Mouse (Mus musculus) retina, postnatal 7 days (tissue): ENCODE data around the gene Dut.
A peak's percentile ranks its signal among the peaks of the same experiment; 100 is the strongest.
"Not testable (repeated sequence)": the region's sequence is repeated elsewhere in the genome, so short reads cannot be mapped to it uniquely, and the experiment has no call there.

Experiments used
- DNase-seq: peaks from one replicate; pipeline ENCODE4 v3.0.0-alpha.2; 2012; ENCODE audit warnings: low read depth, low spot score

Dut gene

GRCm38 (mm10) chr2:125254630-125255029 lies 7.6 kb downstream of the Dut start:
- DNase-seq, result no peak

- no peak for DNase-seq
Observed at GRCm38 (mm10) chr2:125255886-125256285, 8.9 kb downstream of the Dut start.

DNA sequence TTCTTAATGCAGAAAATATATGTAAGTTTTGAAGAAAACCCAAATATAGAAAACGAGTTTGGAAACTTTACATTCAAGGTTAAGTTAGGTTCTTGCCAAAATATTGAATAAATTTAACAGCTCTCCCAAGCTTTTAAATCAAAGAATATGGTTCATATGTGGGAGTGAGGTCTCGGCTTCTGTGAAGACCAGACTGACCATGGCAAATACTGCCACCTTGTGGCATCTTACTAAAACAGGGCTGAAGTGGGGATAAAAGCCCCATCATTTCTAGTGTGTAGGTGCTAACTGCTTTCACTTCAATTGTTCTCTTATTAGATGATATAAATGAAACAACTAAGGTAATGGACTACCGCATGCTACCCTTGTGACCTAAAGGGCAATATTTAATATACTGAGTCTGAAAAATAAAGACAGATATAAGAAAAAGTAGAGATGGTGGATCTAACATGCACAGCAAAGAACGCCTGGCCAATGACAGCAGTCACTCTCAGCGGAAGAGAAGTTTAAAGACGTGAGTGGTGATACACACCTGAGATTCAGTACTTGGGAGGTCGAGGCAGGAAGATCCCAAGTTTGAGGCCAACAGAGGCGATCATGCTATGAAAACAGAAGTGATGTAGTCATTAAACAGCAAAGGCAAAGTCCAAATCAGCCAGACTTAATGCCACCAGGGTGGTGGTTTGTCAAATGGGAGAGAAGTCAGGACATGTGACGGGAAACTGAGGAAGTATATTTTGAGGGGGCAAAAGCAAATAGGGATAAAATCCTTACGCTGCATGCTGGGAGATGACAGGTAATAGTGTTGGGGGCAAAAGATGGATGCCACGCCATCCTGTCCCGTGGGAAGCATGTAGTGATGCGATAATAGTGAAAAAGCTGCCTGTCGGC lies 12.5 kb downstream of the Dut start:
- peak; percentile 34 for DNase-seq

DNA sequence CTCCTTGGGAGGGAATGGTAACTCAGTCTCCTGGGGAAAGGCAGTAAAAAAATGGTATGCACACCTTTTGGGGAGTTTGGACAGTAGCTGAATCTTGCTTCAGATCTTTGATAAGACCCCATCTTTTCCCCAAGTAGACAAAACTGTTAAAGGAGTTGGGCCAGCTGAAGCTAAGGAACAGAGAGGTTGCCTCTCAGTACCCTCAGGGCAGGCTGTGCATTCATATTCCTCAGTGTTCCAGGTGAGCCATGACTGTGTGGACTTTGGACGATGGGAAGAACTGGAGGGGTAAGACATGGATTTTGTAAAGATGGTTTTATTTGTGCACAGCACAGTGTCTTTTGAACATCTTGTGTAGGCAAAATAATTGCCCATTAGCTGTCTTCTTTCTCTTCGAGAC lies 13.3 kb downstream of the Dut start:
- no peak for DNase-seq

- DNase-seq, result no peak
Observed at GRCm38 (mm10) chr2:125263056-125263455, 16.1 kb downstream of the Dut start.

- no peak for DNase-seq
Observed at GRCm38 (mm10) chr2:125263753-125264152, 16.8 kb downstream of the Dut start.

GRCm38 (mm10) chr2:125268876-125269275 lies 21.9 kb downstream of the Dut start:
- no peak for DNase-seq

GRCm38 (mm10) chr2:125275617-125276016 lies 28.6 kb downstream of the Dut start:
- no peak for DNase-seq

DNA sequence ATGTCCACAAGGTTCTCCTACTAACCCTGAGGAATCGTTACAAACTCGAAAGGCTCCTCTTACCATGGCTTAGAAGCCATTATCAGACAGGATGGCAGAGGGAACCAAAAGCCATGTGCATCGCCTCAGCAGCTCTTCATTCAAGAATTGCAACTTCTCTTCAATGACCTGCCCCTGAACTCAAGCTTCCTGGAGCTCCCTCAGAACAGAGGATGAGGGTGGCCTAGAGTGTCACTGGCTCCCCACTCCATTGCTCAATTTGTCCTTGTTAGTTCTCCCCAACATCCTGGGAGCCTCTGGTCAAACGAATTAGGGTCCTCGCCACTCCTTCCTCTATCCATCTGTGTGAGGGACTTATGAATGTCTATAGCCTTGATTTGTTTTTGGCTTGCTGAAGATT lies 29.7 kb downstream of the Dut start:
- DNase-seq, result no peak

- no peak for DNase-seq
Observed at GRCm38 (mm10) chr2:125278474-125278873, 31.5 kb downstream of the Dut start.

DNA sequence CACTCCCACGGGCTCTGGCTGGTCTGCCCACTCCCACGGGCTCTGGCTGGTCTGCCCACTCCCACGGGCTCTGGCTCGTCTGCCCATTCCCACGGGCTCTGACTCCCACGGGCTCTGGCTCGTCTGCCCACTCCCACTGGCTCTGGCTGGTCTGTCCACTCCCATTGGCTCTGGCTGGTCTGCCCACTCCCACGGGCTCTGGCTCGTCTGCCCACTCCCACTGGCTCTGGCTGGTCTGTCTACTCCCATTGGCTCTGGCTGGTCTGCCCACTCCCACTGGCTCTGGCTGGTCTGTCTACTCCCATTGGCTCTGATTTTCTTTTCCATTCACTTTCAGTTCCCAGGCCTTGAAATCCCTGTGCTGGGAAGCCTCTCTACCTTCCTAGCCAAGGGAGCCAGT lies 33.0 kb downstream of the Dut start:
- not testable (repeated sequence) for DNase-seq

- no peak for DNase-seq
Observed at GRCm38 (mm10) chr2:125282334-125283206, 35.6 kb downstream of the Dut start.

DNA sequence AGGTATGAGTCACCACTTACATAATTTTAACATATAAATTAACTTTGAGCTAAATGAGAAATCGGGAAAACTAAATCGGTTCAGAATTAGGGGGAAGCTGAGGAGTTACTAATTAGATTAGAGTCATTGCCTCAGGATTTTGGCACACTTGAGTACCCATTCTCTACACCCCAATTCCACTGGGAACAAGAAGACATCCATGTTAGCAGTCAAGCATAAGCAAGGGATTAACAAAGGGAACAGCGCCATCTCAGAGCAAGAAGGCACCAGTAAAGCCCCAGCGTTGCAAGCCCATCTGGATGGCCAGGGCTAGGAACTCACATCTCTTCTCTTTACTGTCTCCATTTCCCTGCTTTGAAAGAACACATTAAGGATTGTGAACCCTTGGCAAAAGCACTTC lies 38.8 kb downstream of the Dut start:
- DNase-seq, result no peak

DNA sequence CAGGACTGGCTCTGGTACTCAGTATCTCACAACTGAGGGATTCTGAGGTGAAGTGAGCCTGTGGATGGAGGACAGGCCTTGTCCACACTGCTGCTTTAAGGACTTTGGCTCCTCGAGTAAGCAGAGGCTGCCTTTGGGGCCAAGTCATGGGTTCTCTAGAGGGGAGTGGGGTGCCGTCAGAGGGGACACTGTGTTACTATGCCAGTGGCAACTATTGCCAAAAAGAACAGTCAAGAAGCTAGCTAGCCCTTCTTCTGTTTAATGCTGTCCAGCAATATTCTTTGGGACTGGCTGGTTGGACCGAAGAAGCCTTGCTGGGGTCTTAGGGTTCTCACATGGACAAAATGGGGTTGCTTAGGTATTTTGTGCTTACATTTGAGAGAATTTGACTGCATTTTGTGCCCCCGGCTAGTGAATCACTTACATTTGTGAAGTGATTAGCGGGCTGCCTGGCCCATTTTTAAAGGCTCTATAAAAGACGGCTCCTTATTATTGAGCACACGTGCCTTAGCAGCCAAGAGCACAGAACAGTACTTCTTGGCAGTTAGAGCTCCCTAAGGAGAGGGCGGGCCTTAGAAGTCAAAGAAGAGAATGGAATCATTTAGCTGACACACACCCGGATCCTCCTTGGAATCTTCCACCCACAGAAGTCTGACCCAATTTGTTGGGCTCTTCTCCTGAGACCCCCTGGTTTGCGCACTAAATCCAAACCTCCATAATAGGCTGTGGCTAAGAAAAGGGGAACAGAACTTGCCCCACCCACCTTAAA lies 43.4 kb downstream of the Dut start:
- DNase-seq, result no peak

GRCm38 (mm10) chr2:125291101-125291500 lies 44.1 kb downstream of the Dut start:
- DNase-seq, result no peak

GRCm38 (mm10) chr2:125292616-125293015 lies 45.6 kb downstream of the Dut start:
- DNase-seq, result no peak

DNA sequence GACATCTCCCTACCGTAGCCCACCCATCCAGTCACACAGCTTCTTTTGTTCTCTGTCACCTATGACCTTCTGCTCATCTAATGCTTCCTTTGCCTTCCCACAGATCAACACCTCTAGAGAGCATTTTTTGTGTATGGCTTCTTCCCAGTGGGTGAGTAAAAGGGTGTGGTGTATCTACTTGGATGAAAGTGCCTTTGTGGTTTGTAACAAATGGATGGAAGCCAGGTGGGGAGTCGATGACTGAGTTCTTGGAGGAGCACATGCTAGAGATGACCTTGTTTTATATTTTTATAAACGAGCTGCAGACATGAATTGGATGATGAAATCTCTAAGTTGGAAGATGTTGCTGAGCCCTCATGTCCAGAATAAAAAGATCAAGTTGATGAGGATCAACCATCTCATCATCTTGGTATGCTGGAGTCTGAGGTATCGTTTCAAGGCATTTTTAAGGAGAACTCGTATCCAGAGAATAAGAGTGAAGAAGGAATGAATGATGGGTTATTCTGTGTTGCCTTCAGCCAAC lies 47.0 kb downstream of the Dut start:
- DNase-seq, result no peak

GRCm38 (mm10) chr2:125295526-125295925 lies 48.5 kb downstream of the Dut start:
- no peak for DNase-seq

GRCm38 (mm10) chr2:125298841-125299240 lies 51.9 kb downstream of the Dut start:
- DNase-seq, result no peak

DNA sequence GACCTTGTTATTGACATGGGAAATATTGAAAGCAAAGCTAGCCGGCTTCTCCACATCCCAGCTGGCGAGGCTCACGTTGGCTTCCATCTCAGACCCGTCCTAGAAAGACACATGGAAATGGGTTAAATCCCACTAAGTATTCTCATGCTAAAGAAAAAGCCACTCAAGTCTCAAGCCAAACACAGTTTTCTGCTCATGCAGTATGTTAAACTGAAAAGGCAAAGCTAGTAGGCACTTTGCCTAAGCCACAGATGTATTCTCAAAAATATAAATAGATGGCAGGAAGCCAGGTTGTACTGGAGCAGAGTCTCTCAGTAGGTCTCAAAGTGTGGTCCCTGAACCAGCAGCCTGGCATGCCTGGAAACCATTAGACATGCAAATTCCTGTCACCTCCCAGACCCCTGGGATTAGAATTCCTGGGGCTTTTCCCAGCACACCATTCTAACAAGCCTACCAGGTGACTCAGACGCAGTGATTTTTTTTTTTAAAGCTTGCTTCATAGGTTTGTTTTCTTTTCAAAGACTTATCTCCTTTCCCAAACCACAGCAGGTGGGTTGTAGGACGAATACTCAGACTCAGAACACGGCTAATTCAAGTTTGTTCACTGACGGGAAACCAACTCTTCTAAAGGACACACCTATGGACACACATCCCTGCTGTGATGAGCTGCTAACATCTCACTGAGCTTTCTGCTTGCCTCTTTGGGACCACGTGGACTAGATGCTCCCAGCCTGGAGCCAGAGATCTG lies 55.1 kb downstream of the Dut start:
- no peak for DNase-seq

GRCm38 (mm10) chr2:125302625-125302924 lies 55.6 kb downstream of the Dut start:
- DNase-seq, result no peak
